In the genomic region with DNA sequence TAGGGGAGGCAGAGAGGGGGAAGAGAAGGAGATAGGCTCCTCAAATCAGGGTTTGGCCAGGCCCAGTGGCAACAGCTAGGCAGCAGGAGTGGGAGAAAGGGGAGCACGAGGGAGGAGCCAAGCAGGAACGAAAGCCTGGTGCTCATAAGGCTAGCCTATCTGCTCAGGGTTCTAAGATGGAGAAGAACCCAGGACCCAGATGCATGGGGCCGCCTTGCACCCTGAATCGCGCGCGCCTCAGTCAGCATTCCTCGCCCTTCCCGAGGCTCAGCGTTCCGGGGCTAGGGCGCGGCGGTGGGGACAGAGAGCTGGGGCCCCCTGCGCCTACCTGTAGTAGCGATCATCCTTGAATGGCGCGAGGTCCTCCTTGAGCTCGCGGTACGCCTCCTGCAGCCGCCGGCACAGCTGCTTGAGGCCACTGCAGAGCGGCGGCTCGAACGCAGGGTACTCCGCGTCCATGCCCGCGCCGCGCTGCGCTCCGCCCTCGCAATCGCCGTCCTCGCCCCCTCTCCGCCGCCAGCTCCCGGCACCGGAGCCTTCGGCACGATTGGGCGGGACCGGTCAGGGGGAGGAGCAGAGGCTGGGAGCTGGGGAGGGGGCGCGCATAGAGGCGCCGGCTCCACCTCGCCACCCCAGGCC, we compare ENCODE assay signal across 8 mouse cellular contexts.
DNase-seq lines count a peak whose midpoint lies in the region; ATAC-seq and TF ChIP-seq lines count a peak whose summit lies in the region.
"Not testable (repeated sequence)": the region's sequence is repeated elsewhere in the genome, so short reads cannot be mapped to it uniquely, and the experiment has no call there.

No protein-coding gene starts in this region.

- H3K9ac ChIP-seq in embryonic facial prominence, embryonic 11.5 days (replicated peaks; ENCODE audit: low read length); liver, embryonic 15.5 days; stomach, embryonic 16.5 days (ENCODE audit: low read length): not testable (repeated sequence)
- peak overlapping the region; percentile 51; the same call in 1 of the 2 replicates for H3K9ac ChIP-seq in hindbrain, postnatal 0 days (replicated peaks; ENCODE audit: low read length)
- peak overlapping the region; percentile 45 for H3K9ac ChIP-seq in neural tube, embryonic 12.5 days

- peak overlapping the region; percentile 8; the same call in 1 of the 2 replicates for H3K4me3 ChIP-seq in embryonic facial prominence, embryonic 11.5 days (ENCODE audit: low read depth, low read length)
- peak overlapping the region; percentile 43 for H3K4me3 ChIP-seq in hindbrain, postnatal 0 days (ENCODE audit: low read length)
- peak overlapping the region; percentile 49 for H3K4me3 ChIP-seq in left cerebral cortex, adult 2 months
- not testable (repeated sequence) for H3K4me3 ChIP-seq in liver, embryonic 15.5 days (replicated peaks)
- peak overlapping the region; percentile 36 for H3K4me3 ChIP-seq in neural tube, embryonic 12.5 days
- 0 out of 2 replicates have a peak overlapping the region, but pooled peaks have one; percentile 21 for H3K4me3 ChIP-seq in stomach, embryonic 16.5 days (replicated peaks; ENCODE audit: low read length)

- H3K4me1 ChIP-seq in embryonic facial prominence, embryonic 11.5 days (ENCODE audit: control insufficient read depth, insufficient read depth, low read length); hindbrain, postnatal 0 days (ENCODE audit: insufficient read depth, low read length); liver, embryonic 15.5 days (replicated peaks); neural tube, embryonic 12.5 days; stomach, embryonic 16.5 days (ENCODE audit: control insufficient read depth, insufficient read depth, low read length): not testable (repeated sequence)

- intact Hi-C loops in left cerebral cortex, adult 2 months (cut with DNase I) = not testable (repeated sequence)

- H3K9me3 ChIP-seq in embryonic facial prominence, embryonic 11.5 days (replicated peaks; ENCODE audit: control insufficient read depth, low read length); hindbrain, postnatal 0 days (ENCODE audit: low read length); liver, embryonic 15.5 days (replicated peaks); neural tube, embryonic 12.5 days; stomach, embryonic 16.5 days (replicated peaks; ENCODE audit: control insufficient read depth, low read length): not testable (repeated sequence)

- ATAC-seq in embryonic facial prominence, embryonic 11.5 days (replicated peaks; ENCODE audit: insufficient number of reproducible peaks, low FRiP score, low TSS enrichment, low read depth) = peak; percentile 36; the same call in 1 of the 2 replicates
- peak; percentile 36 for ATAC-seq in granulocyte monocyte progenitor cell, adult 5-6 weeks (replicated peaks; ENCODE audit: poor library complexity, severe bottlenecking)
- ATAC-seq in hindbrain, postnatal 0 days = peak; percentile 84
- ATAC-seq in liver, embryonic 15.5 days (ENCODE audit: insufficient read depth) = peak; percentile 25
- peak; percentile 54 for ATAC-seq in neural tube, embryonic 12.5 days (ENCODE audit: low FRiP score, low read depth)
- ATAC-seq in stomach, embryonic 16.5 days (ENCODE audit: insufficient read depth, low FRiP score) = peak; percentile 49

- not testable (repeated sequence) for H3K36me3 ChIP-seq in embryonic facial prominence, embryonic 11.5 days (replicated peaks; ENCODE audit: control insufficient read depth, insufficient read depth, low read depth, low read length); hindbrain, postnatal 0 days (ENCODE audit: insufficient read depth, low read length); liver, embryonic 15.5 days (replicated peaks); neural tube, embryonic 12.5 days; stomach, embryonic 16.5 days (ENCODE audit: control insufficient read depth, insufficient read depth, low read length)

- H3K27ac ChIP-seq in embryonic facial prominence, embryonic 11.5 days (replicated peaks; ENCODE audit: low read depth, low read length); liver, embryonic 15.5 days (replicated peaks); neural tube, embryonic 12.5 days; stomach, embryonic 16.5 days (ENCODE audit: low read length): not testable (repeated sequence)
- H3K27ac ChIP-seq in hindbrain, postnatal 0 days = peak overlapping the region; percentile 82
- H3K27ac ChIP-seq in left cerebral cortex, adult 2 months = peak overlapping the region; percentile 88

- peak overlapping the region; percentile 44 for H3K4me2 ChIP-seq in embryonic facial prominence, embryonic 11.5 days (ENCODE audit: low read depth, low read length)
- H3K4me2 ChIP-seq in hindbrain, postnatal 0 days (ENCODE audit: low read depth, low read length) = peak overlapping the region; percentile 47
- H3K4me2 ChIP-seq in liver, embryonic 15.5 days = not testable (repeated sequence)
- H3K4me2 ChIP-seq in neural tube, embryonic 12.5 days (replicated peaks) = peak overlapping the region; percentile 61
- H3K4me2 ChIP-seq in stomach, embryonic 16.5 days (ENCODE audit: low read depth, low read length) = peak overlapping the region; percentile 34; the same call in 1 of the 2 replicates

- peak; percentile 92 for DNase-seq in brain, adult 2 months (ENCODE audit: low read depth, low spot score)
- not testable (repeated sequence) for DNase-seq in embryonic facial prominence, embryonic 11.5 days (ENCODE audit: low spot score)
- peak; percentile 84 for DNase-seq in hindbrain, postnatal 0 days (ENCODE audit: low spot score)
- DNase-seq in left cerebral cortex, adult 2 months (ENCODE audit: extremely low spot score in 1 of 2, low spot score in 2 of 2) = peak; percentile 53 to 74

- not testable (repeated sequence) for TF ChIP-seq CTCF in hindbrain, postnatal 0 days (IDR thresholded peaks at IDR 0.05; ENCODE audit: low read depth); left cerebral cortex, adult 2 months (IDR thresholded peaks at IDR 0.05)

- H3K27me3 ChIP-seq in embryonic facial prominence, embryonic 11.5 days (ENCODE audit: control insufficient read depth, insufficient read depth, low read length); hindbrain, postnatal 0 days (ENCODE audit: insufficient read depth, low read length); neural tube, embryonic 12.5 days (replicated peaks); stomach, embryonic 16.5 days (ENCODE audit: control insufficient read depth, insufficient read depth, low read length): not testable (repeated sequence)
- peaks cover 17% of the 10 kb centered on the region for H3K27me3 ChIP-seq in liver, embryonic 15.5 days

- under 1% methylated on average over 22 of the region's 52 CpGs for WGBS in embryonic facial prominence, embryonic 11.5 days
- under 1% methylated on average over 22 of the region's 52 CpGs for WGBS in hindbrain, postnatal 0 days
- 2% methylated on average over 23 of the region's 52 CpGs for WGBS in liver, embryonic 15.5 days (ENCODE audit: insufficient replicate concordance)
- WGBS in neural tube, embryonic 12.5 days = under 1% methylated on average over 26 of the region's 52 CpGs
- WGBS in stomach, embryonic 16.5 days = 2% methylated on average over 21 of the region's 52 CpGs

Comparison
In these comparisons a context has a peak if more than half of its experiments do, and no peak if none do; other contexts are left out.
1. ATAC-seq: peak in every context shown above with its lines; median percentile 84 in hindbrain, postnatal 0 days; 54 in neural tube, embryonic 12.5 days; 49 in stomach, embryonic 16.5 days; 36 in embryonic facial prominence, embryonic 11.5 days; 36 in granulocyte monocyte progenitor cell, adult 5-6 weeks; 25 in liver, embryonic 15.5 days.